Mouse (Mus musculus) c-Kit-positive CD71-negative TER-119-negative erythroid progenitor cells, embryonic 14.5 days (primary cell): Measurements from ENCODE around the gene Garem2.
A peak's percentile ranks its signal among the peaks of the same experiment; 100 is the strongest.

Source experiments
- DNase-seq: peaks from one replicate; pipeline ENCODE4 v3.0.0-alpha.2; 2013; ENCODE audit warnings: low read depth

Garem2 gene

GRCm38 (mm10) chr5:30111771-30112170 lies 6.8 kb downstream of the Garem2 start:
- DNase-seq, result no peak

GRCm38 (mm10) chr5:30112533-30113068 lies 7.6 kb downstream of the Garem2 start:
- DNase-seq, result no peak

DNA sequence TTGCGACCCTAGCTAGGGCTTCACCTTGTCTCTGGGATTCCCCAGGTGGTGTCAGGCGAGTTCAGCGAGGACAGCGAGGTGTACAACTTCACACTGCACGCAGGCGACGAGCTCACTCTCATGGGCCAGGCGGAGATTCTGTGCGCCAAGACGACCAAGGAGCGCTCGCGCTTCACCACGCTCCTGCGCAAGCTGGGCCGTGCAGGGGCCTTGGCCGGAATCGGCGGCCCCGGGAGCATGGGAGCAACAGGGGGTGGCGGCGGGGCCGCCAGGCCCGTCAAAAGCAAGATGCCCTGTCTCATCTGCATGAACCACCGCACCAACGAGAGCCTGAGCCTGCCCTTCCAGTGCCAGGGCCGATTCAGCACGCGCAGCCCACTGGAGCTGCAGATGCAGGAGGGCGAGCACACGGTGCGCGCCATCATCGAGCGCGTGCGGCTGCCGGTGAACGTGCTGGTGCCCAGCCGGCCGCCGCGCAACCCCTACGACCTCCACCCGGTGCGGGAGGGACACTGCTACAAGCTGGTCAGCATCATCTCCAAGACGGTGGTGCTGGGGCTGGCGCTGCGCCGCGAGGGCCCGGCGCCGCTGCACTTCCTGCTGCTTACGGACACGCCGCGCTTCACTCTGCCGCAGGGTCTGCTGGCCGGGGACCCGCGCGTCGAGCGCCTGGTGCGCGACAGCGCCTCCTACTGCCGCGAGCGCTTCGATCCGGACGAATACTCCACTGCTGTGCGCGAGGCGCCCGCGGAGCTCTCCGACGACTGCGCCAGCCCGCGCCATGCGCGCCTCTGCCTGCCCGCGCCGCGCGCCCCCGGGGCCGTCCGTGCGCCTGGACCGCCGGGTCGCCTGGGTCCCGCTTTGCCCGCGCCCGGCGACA lies 9.2 kb downstream of the Garem2 start:
- DNase-seq, result peak; percentile 69

DNA sequence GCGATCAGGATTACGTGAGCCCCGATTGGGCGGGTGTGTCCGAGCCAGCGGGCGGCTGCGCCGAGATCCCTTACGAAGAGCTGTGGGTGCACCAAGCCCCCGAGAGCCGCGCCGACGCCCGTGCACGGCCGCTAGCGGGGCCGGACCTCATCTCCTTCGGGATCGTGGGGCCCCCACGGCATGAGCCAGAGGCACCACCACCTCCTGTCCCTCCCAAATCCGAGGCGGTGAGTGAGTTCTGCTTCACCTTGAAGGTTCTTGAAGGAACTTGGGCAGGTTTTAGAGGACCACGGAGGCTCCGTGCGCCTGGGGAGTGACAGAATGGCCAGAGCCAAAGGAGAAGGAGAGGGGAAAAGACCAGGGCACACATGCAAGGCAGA lies 9.8 kb downstream of the Garem2 start:
- no peak for DNase-seq

DNA sequence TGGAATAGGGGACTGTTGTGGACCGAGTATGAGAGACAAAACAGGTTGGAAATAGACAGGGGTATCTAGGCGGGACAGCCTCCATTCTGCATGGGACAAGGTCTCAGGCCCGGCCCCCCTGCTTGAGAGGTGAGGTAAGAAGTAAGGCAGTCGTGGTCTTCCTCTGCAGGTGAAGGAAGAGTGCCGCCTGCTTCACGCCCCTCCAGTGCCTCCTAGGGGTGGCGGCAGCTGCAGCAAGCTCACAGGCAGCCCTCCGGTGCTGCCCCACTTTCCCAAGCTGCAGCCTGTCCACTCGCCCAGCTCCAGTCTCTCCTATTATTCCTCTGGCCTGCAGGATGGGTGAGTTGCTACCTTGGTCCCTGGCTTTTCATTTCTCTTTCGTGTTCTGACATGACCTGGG lies 10.8 kb downstream of the Garem2 start:
- no peak for DNase-seq

- no peak for DNase-seq
Observed at GRCm38 (mm10) chr5:30118018-30118417, 13.1 kb downstream of the Garem2 start.

- no peak for DNase-seq
Observed at GRCm38 (mm10) chr5:30119163-30119562, 14.2 kb downstream of the Garem2 start.

GRCm38 (mm10) chr5:30120106-30120505 lies 15.1 kb downstream of the Garem2 start:
- no peak for DNase-seq

- DNase-seq, result no peak
Observed at GRCm38 (mm10) chr5:30122481-30122880, 17.5 kb downstream of the Garem2 start.

DNA sequence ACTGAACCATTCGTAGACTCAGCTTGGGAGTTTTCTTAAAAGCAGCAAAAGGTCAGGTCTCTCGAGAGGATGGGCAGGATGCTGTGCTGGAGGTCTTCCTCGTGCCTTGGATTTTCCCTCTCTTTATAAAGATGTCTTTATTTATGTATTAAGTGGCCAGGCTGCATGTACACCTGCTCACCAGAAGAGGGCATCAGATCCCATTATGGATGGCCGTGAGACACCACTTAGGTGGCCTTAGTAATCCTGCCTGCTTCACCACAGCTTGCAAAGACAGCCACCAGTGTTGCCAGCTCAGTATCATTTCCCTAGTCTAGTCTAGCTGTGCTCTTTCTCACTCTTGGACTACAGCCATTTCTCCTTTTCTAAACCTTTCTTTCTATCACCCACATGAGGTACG lies 20.6 kb downstream of the Garem2 start:
- DNase-seq, result no peak

- DNase-seq, result no peak
Observed at GRCm38 (mm10) chr5:30126756-30127155, 21.8 kb downstream of the Garem2 start.

DNA sequence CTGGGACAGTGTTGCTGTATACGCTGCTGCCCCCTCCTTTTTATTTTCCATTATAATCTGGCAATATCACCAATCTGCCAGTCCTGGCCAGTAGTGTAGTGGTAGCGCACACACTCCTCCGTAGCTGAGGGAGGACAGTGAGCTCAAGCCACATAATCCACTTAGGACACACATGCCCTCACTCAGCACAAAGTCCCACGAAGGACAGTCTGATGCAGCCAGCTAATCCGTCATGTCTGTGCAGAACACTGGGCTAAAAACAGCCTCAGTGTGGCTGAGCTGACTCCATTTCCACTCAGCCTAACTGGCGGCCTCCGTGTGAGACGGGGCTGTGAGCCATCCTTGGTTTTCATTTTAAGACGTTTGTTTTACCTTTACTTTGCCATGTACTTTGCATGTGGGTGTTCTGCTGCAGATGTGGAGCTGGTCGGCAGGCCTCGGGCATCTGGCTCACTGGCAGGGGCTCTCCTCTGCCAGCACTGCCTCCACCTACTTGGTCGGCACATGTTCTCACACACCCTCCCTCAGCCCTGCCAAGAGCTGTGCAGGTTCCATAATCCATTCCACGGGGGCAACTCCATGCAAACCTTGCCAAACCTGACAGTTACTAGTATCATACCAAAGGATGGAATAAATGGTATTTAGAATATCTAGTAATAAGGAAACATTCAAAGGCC lies 23.1 kb downstream of the Garem2 start:
- DNase-seq, result no peak

DNA sequence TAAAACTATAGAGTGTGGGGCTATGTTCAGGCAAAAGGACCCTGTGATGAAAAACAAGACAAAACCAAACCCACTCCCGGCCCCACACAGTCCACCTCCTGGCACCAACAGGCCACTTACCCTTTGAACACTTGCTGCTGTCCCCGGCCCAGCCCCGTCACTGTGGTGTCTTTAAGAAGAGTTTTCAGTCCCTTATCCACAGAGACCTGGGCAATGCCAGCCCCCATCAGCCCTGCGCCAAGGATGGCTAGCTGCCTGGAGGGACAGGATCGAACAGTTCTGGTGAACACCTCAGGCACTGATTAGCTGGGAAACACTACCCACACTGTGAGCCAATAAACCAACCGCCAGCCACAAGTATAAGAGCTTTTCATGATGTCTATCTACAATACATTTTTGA lies 23.7 kb downstream of the Garem2 start:
- no peak for DNase-seq

GRCm38 (mm10) chr5:30131246-30131645 lies 26.3 kb downstream of the Garem2 start:
- no peak for DNase-seq

- no peak for DNase-seq
Observed at GRCm38 (mm10) chr5:30132173-30132572, 27.2 kb downstream of the Garem2 start.

DNA sequence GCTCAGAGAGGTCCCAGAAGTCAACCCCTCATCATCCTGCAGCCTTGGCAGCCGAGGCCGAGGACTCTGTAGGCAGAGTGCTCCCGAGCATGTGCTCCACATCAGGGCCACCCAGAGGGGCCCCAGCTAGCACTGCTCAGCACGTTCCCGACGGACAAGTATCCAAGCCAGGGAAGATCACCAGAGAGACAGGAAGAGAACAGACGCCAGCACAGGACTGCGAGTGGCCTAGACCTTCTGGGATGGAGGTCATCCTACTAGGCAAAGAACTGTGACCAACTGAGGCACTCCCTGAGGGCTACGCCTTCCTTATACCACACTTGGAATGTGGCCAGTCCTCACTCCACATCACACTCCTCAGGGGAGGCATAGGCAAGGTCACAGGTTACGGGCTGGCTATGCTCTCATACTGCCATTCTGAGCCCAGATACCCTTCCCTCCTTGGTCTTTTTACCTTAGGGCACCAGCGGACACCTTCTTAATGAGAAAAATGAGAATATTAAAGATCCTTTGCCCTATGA lies 30.8 kb downstream of the Garem2 start:
- DNase-seq, result no peak

DNA sequence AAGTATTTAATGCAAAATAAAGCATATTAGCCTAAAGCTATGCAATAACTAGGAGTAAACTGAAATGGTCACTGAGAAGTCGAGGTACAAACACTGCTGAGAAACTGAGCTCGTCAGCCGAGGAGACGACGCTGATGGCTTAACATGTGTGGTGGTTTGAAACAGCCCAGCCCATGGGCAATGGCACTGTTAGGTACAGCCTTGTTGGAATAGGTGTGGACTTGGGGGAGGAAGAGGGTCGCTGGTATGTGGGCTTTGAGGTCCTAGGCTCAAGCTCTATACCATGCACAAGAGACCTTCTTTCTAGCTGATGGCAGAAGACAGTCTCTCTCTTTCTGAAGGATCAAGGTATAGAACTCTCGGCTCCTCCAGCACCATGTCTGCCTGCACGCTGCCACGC lies 32.3 kb downstream of the Garem2 start:
- DNase-seq, result no peak

DNA sequence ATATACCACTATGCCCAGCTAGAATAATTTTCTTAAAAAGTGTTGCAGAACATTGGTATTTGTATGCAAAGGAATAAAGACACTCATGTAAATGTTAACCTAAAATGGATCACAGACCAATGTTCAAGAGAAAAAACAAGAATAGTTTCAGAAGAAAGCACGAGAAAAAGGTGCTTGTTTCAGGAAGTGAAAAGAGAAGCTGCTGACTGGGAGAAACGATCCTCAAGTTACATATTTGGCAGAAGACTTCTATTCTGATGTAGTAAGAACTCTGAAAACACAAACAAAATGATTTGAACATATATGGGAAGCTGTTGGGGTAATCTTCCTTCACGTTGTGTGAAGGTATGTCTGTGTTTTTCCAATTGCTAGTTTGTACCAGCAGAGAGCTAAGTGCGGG lies 33.2 kb downstream of the Garem2 start:
- DNase-seq, result no peak

- no peak for DNase-seq
Observed at GRCm38 (mm10) chr5:30146526-30146925, 41.6 kb downstream of the Garem2 start.

- no peak for DNase-seq
Observed at GRCm38 (mm10) chr5:30148133-30148920, 43.4 kb downstream of the Garem2 start.

DNA sequence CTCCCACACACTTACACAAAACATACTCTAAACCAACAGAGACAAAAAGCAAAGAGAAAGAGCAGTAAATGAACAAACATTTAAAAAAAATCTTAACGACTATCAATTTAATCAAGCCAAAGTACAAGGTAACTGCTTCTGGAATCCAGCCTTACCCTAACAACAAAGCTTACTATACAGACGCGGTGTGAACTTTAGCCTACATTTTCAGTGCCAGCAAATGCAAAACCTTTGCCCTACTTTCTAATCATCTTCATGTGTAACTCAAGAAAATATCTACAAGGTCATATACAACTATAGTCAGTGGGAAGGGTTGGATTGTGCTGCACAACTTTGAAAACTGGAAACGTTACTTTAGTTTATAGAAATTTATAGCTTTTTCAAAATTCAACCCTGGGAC lies 47.0 kb downstream of the Garem2 start:
- DNase-seq, result no peak

- no peak for DNase-seq
Observed at GRCm38 (mm10) chr5:30152413-30152812, 47.5 kb downstream of the Garem2 start.
